Mouse (Mus musculus) cerebellum, adult 2 months (tissue): Measurements from ENCODE around the gene Anapc10.

ENCODE experiments used
- CTCF ChIP-seq: fragments of 200-500 bp; IDR thresholded peaks from 2 replicates; pipeline ENCODE4 v1.5.1; 2011; ENCODE audit warnings: low read depth, mild to moderate bottlenecking, control low read depth, low read length, moderate library complexity, borderline replicate concordance; ENCODE audit not compliant: insufficient read depth
- POLR2A ChIP-seq: fragments of 200-500 bp; IDR thresholded peaks from 2 replicates; pipeline ENCODE4 v1.6.1; 2011; ENCODE audit warnings: low read length, control low read depth, borderline replicate concordance; ENCODE audit not compliant: insufficient read depth

DNA sequence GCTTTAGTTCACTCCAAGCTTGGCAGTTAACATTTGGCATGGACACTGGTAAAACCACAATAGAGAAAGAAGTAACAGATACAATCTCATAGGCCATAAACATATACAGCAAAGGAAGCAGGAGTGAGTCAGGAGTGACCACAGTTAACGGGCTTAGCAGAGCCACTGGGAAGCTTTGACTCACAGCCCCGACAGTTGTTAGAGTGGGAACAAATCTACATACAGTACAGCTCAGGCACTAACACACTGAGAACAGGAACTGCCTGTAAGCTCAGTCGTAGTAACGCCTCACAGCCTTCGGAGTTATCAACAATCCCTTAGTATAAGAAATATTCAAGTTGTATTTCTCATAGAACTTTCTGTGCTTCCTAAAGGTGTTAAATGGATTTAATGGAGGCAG is 32.6 kb upstream of the Anapc10 start:
- TF ChIP-seq CTCF, result no peak
- no peak for TF ChIP-seq POLR2A
